Mouse (Mus musculus): ENCODE measurements around the gene Pde4b.

Gene Pde4b

DNA sequence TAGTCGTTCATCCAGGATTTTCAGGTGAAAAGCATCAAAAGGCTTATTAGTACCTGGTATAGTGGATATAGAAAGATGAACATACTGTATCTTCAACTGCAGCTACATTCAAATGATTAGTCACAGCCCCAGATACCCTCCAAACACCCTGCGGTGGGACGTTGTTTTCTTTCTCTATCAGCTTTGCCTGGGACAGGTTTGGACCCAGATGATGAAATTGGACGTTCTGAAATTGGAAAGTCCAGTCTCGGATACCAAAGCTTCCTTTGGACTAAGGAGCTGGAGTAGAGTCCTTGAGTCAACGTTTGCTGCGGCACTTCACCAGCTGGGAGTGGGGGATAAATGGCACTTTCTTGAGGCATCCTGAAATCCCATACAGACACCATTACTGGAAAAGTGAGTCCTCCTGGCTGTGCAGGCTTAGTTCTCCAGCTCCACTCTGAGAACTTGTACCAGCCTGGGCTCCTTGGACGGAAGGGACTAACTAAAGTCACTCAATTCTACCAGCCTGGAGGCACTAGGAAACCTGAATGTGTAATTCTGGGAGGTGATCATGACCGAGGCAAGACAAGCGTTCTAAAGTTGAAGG is 487.4 kb downstream of the Pde4b start:
- no peak for DNase-seq (ENCODE audit: low spot score)

DNA sequence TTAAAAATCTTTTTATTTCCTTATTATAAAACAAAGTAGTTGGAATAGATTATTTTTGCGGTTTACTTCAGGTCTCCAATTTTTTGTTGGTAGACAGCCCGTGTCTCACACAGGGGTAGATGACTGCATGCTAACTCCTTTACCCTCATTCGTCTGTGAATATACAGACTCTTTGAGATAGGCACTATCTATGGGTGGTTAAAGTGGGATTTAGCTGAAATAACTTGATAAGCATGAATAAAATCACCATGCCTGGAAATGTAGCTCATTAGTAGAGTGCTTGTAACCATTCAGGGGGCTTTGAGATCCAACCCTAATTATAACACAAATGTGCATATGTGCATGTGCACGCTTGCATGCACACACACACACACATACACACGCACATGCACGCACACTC is 488.8 kb downstream of the Pde4b start:
- DNase-seq (ENCODE audit: low spot score), result no peak

DNA sequence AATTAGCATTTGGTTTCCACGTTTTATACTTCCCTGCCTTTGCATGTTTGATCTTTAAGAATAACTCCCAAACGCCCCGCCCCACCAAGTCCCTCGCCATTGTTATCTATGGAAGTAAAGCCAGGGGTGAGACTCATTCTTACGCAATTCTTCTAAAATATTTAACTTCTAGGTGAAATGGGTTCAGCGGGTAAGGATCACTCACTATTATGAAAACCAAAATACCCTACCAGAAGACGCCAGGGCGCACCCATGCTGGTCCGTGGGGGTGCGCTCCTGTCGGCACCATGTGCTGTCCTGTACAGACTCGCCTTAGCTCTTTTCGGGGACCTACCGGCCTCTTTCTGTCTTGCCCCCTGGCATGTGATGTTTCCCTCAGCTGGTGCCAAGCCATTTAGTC is 490.3 kb downstream of the Pde4b start:
- DNase-seq (ENCODE audit: low spot score), result no peak

DNA sequence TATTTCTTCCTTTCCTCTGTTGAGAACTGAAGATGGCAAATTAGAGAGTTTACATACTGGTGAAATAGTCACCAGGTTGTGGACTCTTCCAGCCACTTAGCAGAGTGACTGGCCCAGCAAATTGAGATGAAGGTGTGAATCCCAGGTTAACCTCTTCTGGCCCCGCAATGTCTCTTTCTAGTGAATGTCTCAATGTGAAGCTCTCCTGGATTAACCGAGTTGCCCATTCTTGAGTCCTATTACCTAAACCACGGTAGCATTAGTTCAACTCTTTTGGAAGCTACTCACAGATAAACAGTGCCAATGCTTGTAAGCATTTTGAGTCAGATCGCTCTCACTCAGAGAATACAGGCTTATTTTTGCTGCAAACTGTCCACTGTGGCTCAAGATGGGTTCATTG is 491.7 kb downstream of the Pde4b start:
- no peak for DNase-seq (ENCODE audit: low spot score)

DNA sequence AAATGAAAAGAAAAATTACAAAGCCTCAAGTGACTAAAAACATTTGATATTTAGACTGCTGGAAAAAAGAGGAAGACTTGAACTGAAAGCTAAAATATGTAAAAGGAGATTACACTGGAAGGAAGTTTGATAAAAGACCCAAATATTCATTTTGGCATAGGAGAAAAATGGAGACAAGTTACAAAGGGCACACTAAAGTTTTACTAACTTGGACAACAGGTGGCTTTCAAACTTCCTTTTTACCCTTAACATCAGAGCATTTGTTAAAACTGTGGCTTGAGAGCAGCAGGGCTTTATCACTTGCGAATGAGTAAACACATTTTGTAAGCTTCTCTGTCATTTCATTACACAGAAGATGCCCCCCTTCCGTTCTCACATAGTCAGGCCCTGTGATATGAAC is 492.4 kb downstream of the Pde4b start:
- DNase-seq (ENCODE audit: low spot score), result no peak

DNA sequence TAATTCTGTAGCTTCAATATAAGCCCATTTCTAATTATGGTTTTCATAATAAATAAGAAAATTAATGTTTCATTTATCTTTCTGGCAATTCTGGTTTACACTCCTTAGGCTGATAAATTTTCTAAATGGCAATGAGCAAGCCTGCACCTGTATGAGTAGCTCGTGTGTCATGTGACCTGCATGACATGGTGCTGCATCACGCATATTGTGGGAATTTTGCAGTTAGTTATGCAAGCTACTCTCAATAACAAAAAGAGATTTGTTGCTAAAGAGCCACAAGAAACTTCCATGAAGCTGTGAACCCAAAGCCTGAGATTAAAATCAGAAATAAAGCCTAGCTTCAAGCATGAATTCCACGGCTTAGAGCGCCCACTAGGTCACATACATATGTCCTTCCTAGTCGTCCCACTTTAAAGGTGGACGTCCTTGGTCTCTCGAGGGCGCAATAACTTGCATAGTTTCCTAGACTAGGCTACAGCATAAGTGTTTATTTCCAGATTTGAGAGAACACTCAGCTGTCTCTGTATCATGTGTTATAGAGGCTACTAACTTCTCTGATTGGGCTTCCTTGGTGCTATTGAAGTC is 494.9 kb downstream of the Pde4b start:
- no peak for DNase-seq (ENCODE audit: low spot score)

DNA sequence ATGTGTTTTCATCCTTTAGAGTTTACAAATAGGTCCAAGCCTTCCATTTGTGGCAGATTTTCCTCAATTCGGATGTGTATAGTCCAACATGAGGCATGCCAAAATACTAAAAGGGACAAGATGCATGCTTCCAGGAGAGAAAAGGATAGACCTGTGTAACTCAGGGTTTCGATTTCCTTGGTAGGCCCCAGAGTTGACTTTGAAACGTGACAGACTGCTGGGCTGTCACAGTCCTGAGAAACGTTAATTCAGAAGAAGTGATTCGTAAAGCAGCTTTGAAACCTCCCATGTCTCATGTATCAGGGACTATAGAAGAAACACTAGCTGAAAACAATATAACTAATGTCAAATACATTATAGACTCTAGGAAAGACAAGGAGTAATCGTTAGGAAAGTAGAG is 495.6 kb downstream of the Pde4b start:
- no peak for DNase-seq (ENCODE audit: low spot score)

DNA sequence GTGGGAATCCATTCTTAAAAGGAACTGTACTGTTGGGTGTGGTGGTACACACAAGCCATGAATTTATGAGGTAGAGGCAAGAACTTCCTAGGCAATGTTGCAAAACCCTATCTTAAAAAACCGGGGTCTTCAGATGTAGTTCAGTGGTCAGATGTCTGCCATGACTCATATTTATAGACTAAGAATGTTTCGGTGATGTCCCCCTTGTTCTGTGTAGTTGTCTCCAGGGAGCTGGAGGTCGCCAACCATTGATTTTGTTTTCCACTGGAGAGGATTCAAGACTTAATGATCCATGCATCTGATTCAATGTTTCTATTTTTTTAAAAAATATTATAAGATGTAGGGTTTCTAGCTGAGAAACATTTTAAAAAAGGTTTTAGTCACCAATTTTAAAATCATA is 496.1 kb downstream of the Pde4b start:
- no peak for DNase-seq (ENCODE audit: low spot score)

DNA sequence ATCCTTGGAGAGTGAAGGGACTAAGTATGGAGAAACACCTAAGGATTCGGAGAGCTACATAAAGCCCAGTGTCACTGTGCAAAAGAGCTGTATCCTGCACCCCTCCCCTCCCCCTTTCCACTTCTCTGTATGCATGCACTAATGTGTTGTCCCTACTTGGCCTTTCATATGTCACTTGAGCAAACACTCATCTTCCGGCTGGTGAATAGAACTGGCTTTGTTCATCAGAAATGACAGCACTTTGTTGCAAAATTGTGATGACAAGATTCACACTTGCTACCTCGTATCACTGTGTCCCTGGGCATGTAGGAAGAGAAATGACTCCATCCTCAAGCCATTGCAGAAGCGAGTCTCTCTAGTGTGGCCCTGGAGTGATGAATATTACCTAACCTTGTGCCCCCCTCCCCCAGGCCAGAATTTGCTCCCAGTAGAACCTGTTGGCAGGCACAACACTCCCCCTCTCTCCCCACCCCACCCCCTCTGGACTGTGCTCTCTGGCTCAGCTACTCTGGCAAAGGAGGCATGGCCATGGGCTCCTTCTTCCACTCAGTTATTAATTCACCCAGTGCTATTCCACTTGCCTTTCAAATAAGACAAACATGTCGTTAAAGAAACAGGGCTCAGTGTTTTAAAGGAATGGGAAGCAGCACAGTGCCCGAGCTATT is 497.4 kb downstream of the Pde4b start:
- no peak for DNase-seq (ENCODE audit: low spot score)

DNA sequence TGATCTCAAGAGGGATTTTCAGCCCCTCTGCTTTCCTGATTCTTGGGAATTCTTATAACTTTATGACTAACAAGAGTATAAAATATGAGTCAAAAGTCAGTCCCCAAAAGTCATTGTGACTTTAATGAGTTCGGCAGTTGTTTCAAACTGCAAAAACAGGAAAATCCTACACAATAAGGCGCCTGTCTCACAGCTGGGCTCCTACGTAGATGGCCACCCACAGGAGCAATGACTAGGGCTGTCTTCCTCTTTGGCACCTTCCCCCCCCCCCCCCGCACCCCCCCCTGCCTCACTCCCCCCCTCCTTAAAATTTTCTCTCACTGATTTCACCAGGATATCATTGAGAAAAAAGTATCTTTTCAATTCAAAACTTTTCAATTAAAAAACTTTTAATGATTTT is 498.2 kb downstream of the Pde4b start:
- no peak for DNase-seq (ENCODE audit: low spot score)

DNA sequence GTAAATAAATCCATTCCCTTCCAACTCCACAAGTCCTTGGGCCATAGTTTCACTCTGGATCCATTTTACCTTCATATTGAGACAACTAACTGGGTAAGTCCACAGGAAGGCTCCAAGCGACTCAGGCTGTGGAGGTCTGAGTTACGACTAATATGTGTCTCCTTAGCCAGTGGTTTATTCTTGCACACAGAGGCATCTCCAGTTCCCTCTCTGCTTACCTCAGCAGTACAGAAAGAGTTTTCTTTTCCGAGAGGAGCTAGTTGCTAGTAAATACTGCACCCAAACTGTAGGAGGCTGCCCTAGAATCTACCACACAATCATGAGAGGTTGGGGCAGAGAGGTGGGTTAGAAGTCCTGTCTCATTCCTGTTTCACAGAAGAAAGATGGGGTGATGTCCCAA is 499.4 kb downstream of the Pde4b start:
- no peak for DNase-seq (ENCODE audit: low spot score)

DNA sequence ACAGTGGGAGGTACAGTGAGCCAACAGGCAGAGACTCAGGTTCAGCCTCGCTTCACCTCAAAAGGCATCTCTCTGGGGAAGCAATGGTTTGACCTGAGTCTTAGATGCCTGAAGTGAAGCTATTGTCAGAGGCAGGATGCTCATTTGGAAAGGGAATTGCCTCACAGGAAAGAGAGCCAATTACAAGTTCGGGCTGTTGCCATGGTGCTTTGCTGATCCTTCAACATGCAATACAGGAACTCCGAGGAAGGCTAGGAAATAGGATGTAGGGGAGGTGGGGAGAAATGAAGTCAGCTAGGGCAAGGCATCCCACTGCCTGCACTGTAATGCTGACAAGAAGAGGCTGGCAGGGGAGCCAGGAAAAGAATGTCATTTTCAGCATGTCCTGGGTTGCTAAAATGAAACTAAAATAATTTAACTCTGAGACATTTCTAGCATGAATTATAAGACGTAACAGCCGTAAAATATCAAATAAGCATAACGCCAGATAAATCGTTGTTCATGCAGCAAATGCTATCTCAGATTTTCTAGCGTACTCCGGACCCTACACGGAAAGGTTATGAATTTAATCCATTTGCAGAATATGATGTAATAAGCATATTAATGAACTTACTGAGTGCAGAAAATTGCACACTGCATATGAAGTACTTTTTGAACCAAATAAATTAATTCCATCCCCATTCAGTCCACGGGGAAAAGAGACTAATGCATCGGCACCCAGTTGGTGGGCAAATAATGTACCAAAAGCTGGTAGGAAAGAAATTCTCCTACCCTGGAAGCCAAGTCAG is 501.5 kb downstream of the Pde4b start:
- DNase-seq (ENCODE audit: low spot score), result peak; percentile 66

DNA sequence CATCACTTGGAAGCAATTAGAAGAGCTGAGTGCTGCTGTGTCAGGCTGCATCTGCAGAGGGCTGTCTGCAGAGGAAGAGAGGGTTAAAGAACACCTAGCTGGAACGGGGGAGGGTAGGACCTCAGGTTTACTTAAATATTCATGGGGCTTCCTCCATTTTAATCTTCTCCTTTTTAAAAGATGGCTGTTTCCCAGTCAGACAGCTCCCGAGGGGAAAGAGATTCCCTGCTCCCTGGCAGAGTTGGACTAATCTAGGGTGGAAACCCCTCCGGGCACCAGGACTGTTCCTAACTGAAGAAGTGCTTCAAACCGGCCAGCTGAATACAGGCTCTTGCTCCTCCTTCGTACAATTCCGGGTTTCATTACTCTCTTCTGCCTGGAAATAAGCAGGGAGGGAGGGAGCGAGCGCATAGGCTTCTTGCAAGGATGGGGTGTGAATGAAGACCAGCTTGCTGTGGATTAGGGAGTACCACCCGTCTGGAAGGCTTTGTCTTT is 502.2 kb downstream of the Pde4b start:
- peak; percentile 50 for DNase-seq (ENCODE audit: low spot score)

DNA sequence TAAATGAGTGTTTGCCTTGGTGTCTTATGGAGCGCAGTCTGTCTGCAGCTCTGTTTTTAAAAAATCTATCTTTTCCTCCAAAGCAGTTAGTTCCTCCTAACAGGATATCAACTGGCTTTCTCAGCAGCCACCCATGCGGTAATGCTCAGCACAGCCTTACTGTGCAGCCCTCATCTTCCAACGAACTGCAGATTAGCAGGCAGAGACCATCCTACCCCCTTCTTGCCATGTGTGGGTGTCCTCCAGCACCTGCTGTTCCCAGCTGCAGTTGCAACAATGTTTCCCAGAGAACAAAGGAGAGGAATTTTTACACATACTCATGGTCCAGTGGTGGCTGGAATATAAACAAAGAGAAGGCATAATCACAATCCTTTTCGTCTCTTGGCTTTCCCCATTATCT is 504.5 kb downstream of the Pde4b start:
- DNase-seq (ENCODE audit: low spot score), result no peak

DNA sequence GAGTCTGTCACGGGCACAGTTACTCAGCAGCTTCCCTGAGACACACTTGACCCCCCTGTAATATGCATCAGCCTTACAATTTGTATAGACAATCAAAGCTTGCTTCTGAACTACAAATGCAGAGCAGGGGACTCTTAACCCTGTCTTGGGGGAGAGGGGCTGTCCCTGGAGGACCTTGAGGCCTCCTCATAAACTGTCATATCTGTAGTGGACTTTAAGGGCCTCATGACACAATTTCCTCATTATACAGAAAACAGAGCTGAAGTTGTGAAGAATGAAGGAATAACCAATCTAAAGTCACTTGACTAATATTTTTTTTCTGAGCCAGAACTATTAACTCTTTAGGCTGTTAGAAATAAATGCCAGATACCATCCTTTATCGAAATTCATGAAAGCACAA is 505.2 kb downstream of the Pde4b start:
- DNase-seq (ENCODE audit: low spot score), result no peak

DNA sequence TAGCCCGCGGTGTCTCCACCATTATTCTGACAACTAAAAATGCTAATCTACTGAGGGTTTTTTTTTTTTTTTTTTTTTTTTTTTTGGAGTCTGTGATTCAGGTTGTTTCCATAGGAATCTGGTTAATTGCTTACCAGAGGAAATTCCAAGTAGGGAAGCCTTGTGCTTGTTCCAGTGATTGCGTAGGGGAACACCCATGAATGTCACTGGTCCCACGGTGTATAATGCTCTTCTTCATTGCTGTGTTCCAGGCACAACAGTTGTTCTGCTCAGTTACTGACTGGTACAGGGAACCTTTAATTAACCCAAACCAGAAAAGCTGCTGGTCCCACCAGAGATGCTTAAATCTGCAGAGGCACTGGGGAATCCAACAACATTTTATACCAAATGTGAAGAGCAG is 506.3 kb downstream of the Pde4b start:
- no peak for DNase-seq (ENCODE audit: low spot score)

DNA sequence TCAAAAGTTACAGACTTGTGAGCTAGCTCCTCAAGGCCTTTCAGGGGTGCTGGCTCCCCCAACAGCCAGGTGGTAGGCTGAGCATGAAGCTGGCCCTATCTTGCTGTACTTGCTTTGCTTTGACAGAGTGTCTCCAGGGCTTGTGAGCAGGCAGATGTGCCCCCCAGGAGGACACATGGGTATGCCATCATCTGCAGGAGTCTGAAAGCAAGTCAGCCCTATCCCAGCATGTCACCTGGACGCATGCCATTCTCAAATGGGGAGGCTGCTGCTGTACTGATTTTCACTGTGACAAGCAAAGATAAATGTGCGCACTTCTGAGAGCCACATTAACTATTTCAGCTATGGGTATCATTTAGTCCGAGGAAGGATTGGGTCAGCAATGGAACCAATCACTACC is 507.2 kb downstream of the Pde4b start:
- no peak for DNase-seq (ENCODE audit: low spot score)

DNA sequence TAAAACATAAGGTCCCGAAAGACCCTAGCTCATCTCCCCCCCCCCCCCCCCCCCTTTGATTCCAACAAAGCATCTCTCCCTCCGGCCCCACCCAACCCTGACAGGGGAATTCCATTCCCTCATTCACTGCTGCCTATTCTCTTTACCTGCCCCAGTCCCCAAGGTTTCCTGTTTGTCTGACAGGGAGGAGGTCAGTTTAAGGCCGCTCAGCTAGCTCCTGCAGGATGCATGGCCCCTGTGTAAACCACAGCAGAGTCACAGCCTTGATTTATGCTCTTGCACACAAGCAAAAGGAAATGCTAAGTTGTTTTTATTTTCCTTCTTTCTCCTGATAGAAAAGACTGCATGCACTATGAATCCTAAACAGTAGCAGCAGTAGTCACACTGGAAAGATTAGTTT is 516.6 kb downstream of the Pde4b start:
- DNase-seq (ENCODE audit: low spot score), result no peak

DNA sequence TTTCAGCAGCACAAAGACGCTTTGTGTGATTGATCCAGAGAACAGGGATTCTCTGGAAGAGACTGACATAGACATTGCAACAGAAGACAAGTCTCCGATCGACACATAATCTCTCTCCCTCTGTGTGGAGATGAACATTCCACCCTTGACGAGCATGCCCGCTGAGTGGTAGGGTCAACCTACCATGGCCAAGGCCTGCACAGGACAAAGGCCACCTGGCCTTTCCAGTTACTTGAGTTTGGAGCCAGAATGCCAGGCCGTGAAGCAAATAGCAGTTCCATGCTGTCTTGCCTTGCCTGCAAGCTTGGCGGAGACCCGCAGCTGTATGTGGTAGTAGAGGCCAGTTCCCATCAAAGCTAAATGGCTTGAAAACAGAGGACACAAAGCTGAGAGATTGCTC is 517.9 kb downstream of the Pde4b start:
- DNase-seq (ENCODE audit: low spot score), result no peak

DNA sequence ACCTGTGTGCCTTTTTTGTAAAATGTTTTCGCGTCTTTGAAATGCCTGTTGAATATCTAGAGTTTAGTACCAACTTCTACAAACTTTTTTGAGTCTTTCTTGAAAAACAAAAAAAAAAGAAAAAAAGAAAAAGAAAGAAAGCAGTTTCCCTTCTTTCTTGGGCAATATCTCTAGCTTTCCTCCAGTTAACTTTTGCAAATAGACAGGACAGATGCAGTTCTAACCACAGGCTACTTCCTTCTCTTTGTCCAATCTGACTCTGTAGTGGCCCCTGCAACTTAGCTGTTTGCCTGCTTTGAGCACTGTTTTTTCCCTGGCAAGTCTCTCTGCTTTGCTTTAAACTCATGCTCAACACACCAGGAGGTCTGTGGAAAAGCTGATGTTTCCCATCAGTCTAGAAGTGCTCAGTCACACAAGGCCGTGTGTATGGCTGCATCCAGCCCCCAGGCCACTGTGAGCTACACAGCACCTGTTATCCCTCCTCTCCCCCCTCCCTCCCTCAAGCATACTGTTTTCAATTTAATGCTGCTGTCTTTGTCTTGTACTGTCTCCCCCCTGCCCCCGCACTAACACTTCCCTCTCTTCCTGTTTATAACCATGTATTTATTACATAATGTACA is 518.5 kb downstream of the Pde4b start:
- DNase-seq (ENCODE audit: low spot score), result no peak

DNA sequence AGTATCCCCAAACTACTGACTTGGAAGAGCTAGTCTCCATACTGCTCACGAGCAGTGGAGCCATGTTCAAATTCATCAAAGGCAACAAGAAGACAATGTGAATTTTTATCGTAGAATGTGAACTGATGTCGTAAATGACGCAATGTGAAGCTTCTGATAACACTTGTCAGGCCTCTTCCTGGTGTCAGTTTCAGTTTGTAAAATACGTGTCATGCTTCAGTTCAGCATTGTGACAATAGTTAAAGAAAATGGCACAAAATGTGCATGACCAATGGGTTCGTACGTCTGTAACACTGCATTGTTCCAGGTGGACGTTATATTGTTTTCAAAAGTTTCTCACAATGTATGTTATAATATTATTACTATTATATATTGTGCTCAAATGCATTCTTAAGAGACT is 519.5 kb downstream of the Pde4b start:
- DNase-seq (ENCODE audit: low spot score), result no peak

DNA sequence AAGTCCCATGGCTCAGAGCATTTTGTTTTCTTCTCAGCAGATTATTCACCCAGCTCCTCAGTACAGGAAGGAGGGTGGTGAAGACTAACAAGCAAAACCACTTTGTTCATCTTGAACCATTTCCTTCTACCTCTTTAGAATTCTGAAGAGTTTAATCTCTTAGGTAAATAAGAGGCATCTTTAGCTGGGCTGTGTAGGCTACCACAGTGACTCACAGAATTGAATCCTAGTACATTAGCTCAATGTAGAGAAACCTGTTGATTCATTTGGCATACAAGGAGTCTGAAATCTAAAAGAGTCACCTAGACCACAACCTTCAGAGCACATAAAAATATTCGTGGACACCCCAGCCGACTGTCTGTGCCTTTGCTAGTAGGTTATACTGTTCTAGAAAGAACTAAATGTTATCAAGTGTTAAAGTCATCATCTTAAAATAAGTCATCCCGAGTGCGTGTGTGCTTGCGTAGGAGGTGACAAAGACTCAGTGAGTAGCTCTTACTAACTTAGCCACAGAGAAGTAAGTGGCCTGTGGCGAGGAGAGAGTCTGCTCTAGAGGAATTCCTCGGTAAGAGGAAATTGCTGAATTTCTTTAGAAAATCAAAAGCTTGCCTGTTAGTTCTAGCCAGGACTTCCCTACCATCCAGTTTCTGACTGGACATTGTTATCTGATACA is 520.5 kb downstream of the Pde4b start:
- DNase-seq (ENCODE audit: low spot score), result no peak
